Mouse (Mus musculus) myocyte (in vitro differentiated cells): ENCODE results near the gene Klra6.
"Not testable (repeated sequence)": the region's sequence is repeated elsewhere in the genome, so short reads cannot be mapped to it uniquely, and the experiment has no call there.

ENCODE experiments used
- E2F4 ChIP-seq: IDR thresholded peaks from one replicate; pipeline ENCODE4 v1.6.1; 2011; ENCODE audit warnings: mild to moderate bottlenecking, control low read depth, moderate library complexity; ENCODE audit not compliant: insufficient read depth
- MAX ChIP-seq: IDR thresholded peaks from one replicate; pipeline ENCODE4 v1.6.1; 2011; ENCODE audit warnings: low read depth, mild to moderate bottlenecking, control low read depth
- MYOD1 ChIP-seq, 3 experiments: IDR thresholded peaks; one replicate each; pipeline ENCODE4 v1.6.1; 2011; ENCODE audit warnings: control low read depth in 2 of 3, low read depth in 2 of 3, mild to moderate bottlenecking in 2 of 3, moderate library complexity in 1 of 3; ENCODE audit not compliant: insufficient read length in 2 of 3, control insufficient read depth in 1 of 3
- POLR2A ChIP-seq: IDR thresholded peaks from one replicate; pipeline ENCODE4 v1.6.1; 2011; ENCODE audit warnings: low read depth, mild to moderate bottlenecking, control low read depth, moderate library complexity; ENCODE audit not compliant: insufficient read length
- POLR2AphosphoS2 ChIP-seq: IDR thresholded peaks from one replicate; pipeline ENCODE4 v1.6.1; 2011; ENCODE audit warnings: low read depth, control low read depth; ENCODE audit not compliant: insufficient read length
- REST ChIP-seq: IDR thresholded peaks from one replicate; pipeline ENCODE4 v1.6.1; 2011; ENCODE audit warnings: mild to moderate bottlenecking, control low read depth, moderate library complexity; ENCODE audit not compliant: insufficient read depth, insufficient read length
- TCF12 ChIP-seq: IDR thresholded peaks from one replicate; pipeline ENCODE4 v1.6.1; 2011; ENCODE audit warnings: mild to moderate bottlenecking, control low read depth; ENCODE audit not compliant: poor library complexity, insufficient read depth, severe bottlenecking
- TCF3 ChIP-seq: IDR thresholded peaks from one replicate; pipeline ENCODE4 v1.6.1; 2011; ENCODE audit warnings: low read depth, control low read depth; ENCODE audit not compliant: insufficient read length
- USF1 ChIP-seq: IDR thresholded peaks from one replicate; pipeline ENCODE4 v1.6.1; 2011; ENCODE audit warnings: low read depth, mild to moderate bottlenecking, control low read depth, moderate library complexity

- not testable (repeated sequence) for TF ChIP-seq USF1; TCF12; POLR2AphosphoS2; REST; POLR2A; MYOD1 (IDR thresholded peaks at IDR 0.05; ENCODE audit: control insufficient read depth in 1 of 3, insufficient read length in 2 of 3, low read depth in 2 of 3); TCF3; MAX; E2F4
Measured at GRCm38 (mm10) chr6:130035146-130035545, 8.4 kb upstream of the Klra6 start.
